Mouse (Mus musculus): ENCODE data around the gene Smarca4. TPM values are rescaled to one million over a fixed set of nuclear protein-coding genes. Genes with fewer than 3 reads are reported as not detected.

Gene Smarca4
- polyA plus RNA-seq, 1 experiment from 2014 or later, result 22.1 TPM

DNA sequence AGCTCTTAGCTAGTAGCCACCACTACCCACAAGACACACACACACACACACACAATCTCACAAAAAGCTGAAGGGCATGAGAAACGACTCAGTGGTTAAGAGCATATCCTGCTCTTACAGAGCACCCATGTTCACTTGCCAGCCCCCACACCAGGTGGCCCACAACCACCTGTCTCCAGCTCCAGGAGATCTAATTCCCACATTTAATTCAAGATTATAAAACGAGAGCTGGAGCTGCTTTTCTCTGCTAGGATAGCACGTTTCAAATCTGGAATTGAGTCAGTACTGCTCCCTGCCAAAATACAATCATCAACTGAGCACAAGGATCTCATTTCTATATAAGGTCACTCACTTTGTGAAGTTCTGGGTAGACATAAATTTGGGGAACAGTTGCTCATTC lies 67.9 kb downstream of the Smarca4 start:
- H3K9ac ChIP-seq (ENCODE audit: low read depth, low read length), result no peak overlapping the region
- no peak overlapping the region for H3K4me2 ChIP-seq (replicated peaks; ENCODE audit: low read depth)
- TF ChIP-seq CTCF (IDR thresholded peaks at IDR 0.05; ENCODE audit: low read depth), result no peak
- H3K4me3 ChIP-seq (ENCODE audit: low read depth, low read length), result no peak overlapping the region
- no peaks in the 10 kb centered on the region for H3K27me3 ChIP-seq (replicated peaks; ENCODE audit: control insufficient read depth, insufficient read depth, low read length)
- peak overlapping the region; percentile 41; the same call in 1 of the 2 replicates for H3K27ac ChIP-seq (ENCODE audit: low read depth, low read length)
- no peaks in the 10 kb centered on the region for H3K9me3 ChIP-seq (ENCODE audit: control insufficient read depth)
- H3K4me1 ChIP-seq (replicated peaks; ENCODE audit: control insufficient read depth, insufficient read depth, low read length), result no peaks in the 10 kb centered on the region
- 77% methylated on average over 3 of the region's 3 CpGs for WGBS
- peaks cover 71% of the 10 kb centered on the region for H3K36me3 ChIP-seq (ENCODE audit: control insufficient read depth, insufficient read depth)
- ATAC-seq, result no peak

DNA sequence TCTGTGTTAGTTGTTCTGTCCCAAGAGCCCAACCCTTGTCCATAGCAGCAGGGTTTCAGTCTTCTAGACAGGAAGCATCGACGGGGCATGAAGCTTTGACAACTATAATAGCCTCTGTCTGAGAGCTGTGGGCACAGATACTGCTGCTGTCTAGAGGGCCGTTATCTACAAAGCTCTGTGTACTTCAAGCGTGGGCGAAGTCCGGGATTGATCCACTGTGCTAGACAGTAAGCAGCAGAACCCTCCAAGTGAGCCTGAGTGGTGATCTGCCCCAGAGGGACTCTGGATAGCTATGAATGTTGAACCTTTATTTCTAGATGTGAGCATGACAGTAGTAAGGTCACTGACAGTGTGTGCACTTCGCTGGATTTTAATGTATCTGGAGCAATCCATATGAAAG lies 72.6 kb downstream of the Smarca4 start:
- TF ChIP-seq CTCF (IDR thresholded peaks at IDR 0.05; ENCODE audit: low read depth), result no peak
- H3K4me2 ChIP-seq (replicated peaks; ENCODE audit: low read depth), result no peak overlapping the region
- H3K27me3 ChIP-seq (replicated peaks; ENCODE audit: control insufficient read depth, insufficient read depth, low read length), result no peaks in the 10 kb centered on the region
- ATAC-seq, result peak; percentile 73
- H3K36me3 ChIP-seq (ENCODE audit: control insufficient read depth, insufficient read depth), result peaks cover 71% of the 10 kb centered on the region
- WGBS, result 54% methylated on average over 7 of the region's 7 CpGs
- peak overlapping the region; percentile 66; the same call in 1 of the 2 replicates for H3K27ac ChIP-seq (ENCODE audit: low read depth, low read length)
- H3K4me3 ChIP-seq (ENCODE audit: low read depth, low read length), result no peak overlapping the region
- H3K9me3 ChIP-seq (ENCODE audit: control insufficient read depth), result no peaks in the 10 kb centered on the region
- no peaks in the 10 kb centered on the region for H3K4me1 ChIP-seq (replicated peaks; ENCODE audit: control insufficient read depth, insufficient read depth, low read length)
- H3K9ac ChIP-seq (ENCODE audit: low read depth, low read length), result no peak overlapping the region

DNA sequence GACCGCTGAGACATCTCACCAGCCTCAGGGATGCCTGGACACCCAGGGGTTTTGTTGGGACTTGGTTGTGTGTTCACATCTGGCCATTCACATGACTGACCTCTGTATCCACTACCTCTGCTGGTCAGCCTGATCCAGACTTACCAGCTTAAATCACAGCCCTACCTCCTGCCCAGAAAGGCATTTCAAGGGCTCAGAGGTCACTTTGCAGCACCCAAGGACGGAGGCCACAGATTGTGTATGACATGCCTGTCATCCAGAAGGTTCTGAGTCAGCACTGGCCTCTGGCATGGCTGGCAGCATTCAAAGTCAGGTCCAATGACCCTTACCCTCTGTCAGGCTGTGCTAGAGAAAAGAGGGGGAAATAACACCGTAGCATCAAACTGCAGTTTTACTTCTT lies 74.1 kb downstream of the Smarca4 start:
- 72% methylated on average over 3 of the region's 3 CpGs for WGBS
- 0 out of 2 replicates have a peak, but pooled peaks have one; percentile 22 for TF ChIP-seq CTCF (IDR thresholded peaks at IDR 0.05; ENCODE audit: low read depth)
- Histone ChIP-seq H3K27ac (ENCODE audit: low read depth, low read length) (peak overlapping the region; percentile 66; the same call in 1 of the 2 replicates), H3K4me1 (replicated peaks; ENCODE audit: control insufficient read depth, insufficient read depth, low read length) (no peaks in the 10 kb centered on the region), H3K36me3 (ENCODE audit: control insufficient read depth, insufficient read depth) (peaks cover 64% of the 10 kb centered on the region), H3K4me2 (replicated peaks; ENCODE audit: low read depth) (no peak overlapping the region), H3K9ac (ENCODE audit: low read depth, low read length) (no peak overlapping the region), H3K4me3 (ENCODE audit: low read depth, low read length) (no peak overlapping the region), H3K9me3 (ENCODE audit: control insufficient read depth) (no peaks in the 10 kb centered on the region), H3K27me3 (replicated peaks; ENCODE audit: control insufficient read depth, insufficient read depth, low read length) (no peaks in the 10 kb centered on the region)
- no peak for ATAC-seq

DNA sequence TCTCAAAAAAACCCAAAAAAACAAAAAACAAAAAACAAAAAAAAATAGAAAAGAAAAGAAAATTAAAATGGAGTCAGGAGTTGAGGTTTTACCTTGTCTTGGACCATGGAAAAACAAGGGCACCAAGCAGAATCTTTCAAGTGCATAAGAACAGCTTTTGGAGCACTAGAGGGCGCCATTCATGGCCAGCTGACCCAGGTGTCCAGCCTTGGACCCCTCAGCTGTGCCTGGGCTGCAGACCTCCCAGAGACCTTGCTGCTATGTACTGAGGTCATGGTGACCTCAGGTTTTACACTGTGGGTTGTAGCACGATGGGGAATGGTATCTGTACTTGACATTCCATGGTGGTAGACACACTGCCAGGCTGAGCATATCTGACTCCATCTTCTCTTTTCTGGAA lies 75.9 kb downstream of the Smarca4 start:
- Histone ChIP-seq H3K4me2 (replicated peaks; ENCODE audit: low read depth) (no peak overlapping the region), H3K4me1 (replicated peaks; ENCODE audit: control insufficient read depth, insufficient read depth, low read length) (no peaks in the 10 kb centered on the region), H3K4me3 (ENCODE audit: low read depth, low read length) (no peak overlapping the region), H3K36me3 (ENCODE audit: control insufficient read depth, insufficient read depth) (peaks cover 59% of the 10 kb centered on the region), H3K9me3 (ENCODE audit: control insufficient read depth) (no peaks in the 10 kb centered on the region), H3K9ac (ENCODE audit: low read depth, low read length) (no peak overlapping the region), H3K27ac (ENCODE audit: low read depth, low read length) (no peak overlapping the region), H3K27me3 (replicated peaks; ENCODE audit: control insufficient read depth, insufficient read depth, low read length) (no peaks in the 10 kb centered on the region)
- WGBS, result 42% methylated on average over 2 of the region's 2 CpGs
- no peak for ATAC-seq
- TF ChIP-seq CTCF (IDR thresholded peaks at IDR 0.05; ENCODE audit: low read depth), result peak; percentile 75

DNA sequence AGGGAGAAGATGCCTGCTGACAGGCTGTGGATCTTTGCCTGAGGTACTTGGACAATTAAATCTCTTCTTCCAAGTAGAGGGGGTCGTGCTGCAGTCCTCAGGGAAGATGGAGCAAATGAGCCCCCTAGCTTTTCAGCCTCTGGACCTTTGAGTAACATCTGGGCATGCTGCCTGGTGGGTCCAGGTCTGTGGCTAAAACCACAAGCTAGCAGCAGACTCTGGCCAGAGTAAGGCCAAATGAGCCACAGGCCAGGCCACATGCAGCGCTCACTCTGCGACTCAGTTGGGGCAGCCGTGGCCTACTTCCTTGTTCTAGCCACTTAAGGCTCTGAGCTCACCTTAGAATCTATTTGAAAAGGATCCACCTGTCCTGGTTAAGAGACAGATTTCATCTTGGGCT lies 76.5 kb downstream of the Smarca4 start:
- peaks cover 57% of the 10 kb centered on the region for H3K36me3 ChIP-seq (ENCODE audit: control insufficient read depth, insufficient read depth)
- 91% methylated on average over 4 of the region's 4 CpGs for WGBS

DNA sequence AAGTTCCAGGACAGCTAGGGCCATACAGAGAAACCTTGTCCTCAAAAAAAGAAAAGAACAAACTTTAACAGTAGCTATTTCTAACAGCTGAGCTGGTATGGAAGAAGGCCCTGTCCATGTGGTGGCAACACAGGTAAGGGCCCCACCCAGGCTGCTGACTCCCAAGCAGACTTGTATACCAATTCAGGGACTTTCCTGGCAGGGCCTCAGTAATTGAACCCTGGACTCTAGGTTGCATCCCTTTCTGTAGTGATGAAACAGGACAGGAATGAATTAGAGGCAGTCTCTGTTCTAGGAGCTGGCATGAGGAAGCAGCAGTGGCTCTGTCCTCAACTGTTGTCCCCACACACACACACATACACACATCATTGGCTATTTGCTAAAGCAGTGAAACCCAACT lies 78.1 kb downstream of the Smarca4 start:
- Histone ChIP-seq H3K36me3 (ENCODE audit: control insufficient read depth, insufficient read depth) (peaks cover 48% of the 10 kb centered on the region), H3K9ac (ENCODE audit: low read depth, low read length) (no peak overlapping the region), H3K4me2 (replicated peaks; ENCODE audit: low read depth) (no peak overlapping the region), H3K27ac (ENCODE audit: low read depth, low read length) (peak overlapping the region; percentile 78), H3K9me3 (ENCODE audit: control insufficient read depth) (no peaks in the 10 kb centered on the region), H3K27me3 (replicated peaks; ENCODE audit: control insufficient read depth, insufficient read depth, low read length) (no peaks in the 10 kb centered on the region), H3K4me3 (ENCODE audit: low read depth, low read length) (no peak overlapping the region), H3K4me1 (replicated peaks; ENCODE audit: control insufficient read depth, insufficient read depth, low read length) (no peaks in the 10 kb centered on the region)
- TF ChIP-seq CTCF (IDR thresholded peaks at IDR 0.05; ENCODE audit: low read depth), result no peak
- peak; percentile 84 for ATAC-seq

More for the DNA sequence above, 76.5 kb downstream of the Smarca4 start:
- H3K9ac ChIP-seq (ENCODE audit: low read depth, low read length), result no peak overlapping the region
- H3K4me1 ChIP-seq (replicated peaks; ENCODE audit: control insufficient read depth, insufficient read depth, low read length), result no peaks in the 10 kb centered on the region
- no peaks in the 10 kb centered on the region for H3K27me3 ChIP-seq (replicated peaks; ENCODE audit: control insufficient read depth, insufficient read depth, low read length)
- H3K4me2 ChIP-seq (replicated peaks; ENCODE audit: low read depth), result no peak overlapping the region
- H3K4me3 ChIP-seq (ENCODE audit: low read depth, low read length), result no peak overlapping the region
- no peak for TF ChIP-seq CTCF (IDR thresholded peaks at IDR 0.05; ENCODE audit: low read depth)
- no peaks in the 10 kb centered on the region for H3K9me3 ChIP-seq (ENCODE audit: control insufficient read depth)
- no peak for ATAC-seq
- peak overlapping the region; percentile 35; the same call in 1 of the 2 replicates for H3K27ac ChIP-seq (ENCODE audit: low read depth, low read length)

Measured in intestine, postnatal 0 days (tissue).